Mouse (Mus musculus) E14TG2a.4 (cell line): ENCODE results near the gene Plau.
A peak's percentile ranks its signal among the peaks of the same experiment; 100 is the strongest.

Experiments used
- H3K27me3 ChIP-seq: 2 replicates; pipeline ENCODE4 v1.6.1; 2014; ENCODE audit warnings: low read length, control low read depth; ENCODE audit not compliant: insufficient read depth
- H3K36me3 ChIP-seq: 2 replicates; pipeline ENCODE4 v1.6.1; 2014; ENCODE audit warnings: low read length, control low read depth; ENCODE audit not compliant: insufficient read depth
- H3K4me1 ChIP-seq: replicated peaks from 2 replicates; pipeline ENCODE4 v1.6.1; 2014; ENCODE audit warnings: low read depth, low read length, control low read depth
- H3K4me3 ChIP-seq: replicated peaks from 2 replicates; pipeline ENCODE4 v1.5.1; 2014; ENCODE audit warnings: mild to moderate bottlenecking, low read length
- H3K9me3 ChIP-seq: 2 replicates; pipeline ENCODE4 v1.6.1; 2014; ENCODE audit warnings: low read length, control low read depth
- CTCF ChIP-seq: conservative IDR thresholded peaks from 2 replicates; pipeline ENCODE4 v1.5.1; 2014; ENCODE audit warnings: low read length
- NANOG ChIP-seq: IDR thresholded peaks from 2 replicates; pipeline ENCODE4 v1.6.1; 2014; ENCODE audit warnings: borderline replicate concordance, low read length, mixed read lengths
- POU5F1 ChIP-seq: IDR thresholded peaks from 2 replicates; pipeline ENCODE4 v1.6.1; 2014; ENCODE audit warnings: low read length, borderline replicate concordance

Gene Plau

GRCm38 (mm10) chr14:20836171-20836904 lies at the start of gene Plau:
Gene Plau, plus strand, starts transcription at chr14:20836660.
- TF ChIP-seq CTCF: no peak
- no peak for TF ChIP-seq NANOG
- TF ChIP-seq POU5F1: no peak
- Histone ChIP-seq H3K4me1 (peaks cover 12% of the 10 kb centered on the region), H3K9me3 (no peaks in the 10 kb centered on the region), H3K4me3 (peak within 1 kb of the TSS; percentile 77), H3K36me3 (no peaks in the 10 kb centered on the region), H3K27me3 (peaks cover 77% of the 10 kb centered on the region)

DNA sequence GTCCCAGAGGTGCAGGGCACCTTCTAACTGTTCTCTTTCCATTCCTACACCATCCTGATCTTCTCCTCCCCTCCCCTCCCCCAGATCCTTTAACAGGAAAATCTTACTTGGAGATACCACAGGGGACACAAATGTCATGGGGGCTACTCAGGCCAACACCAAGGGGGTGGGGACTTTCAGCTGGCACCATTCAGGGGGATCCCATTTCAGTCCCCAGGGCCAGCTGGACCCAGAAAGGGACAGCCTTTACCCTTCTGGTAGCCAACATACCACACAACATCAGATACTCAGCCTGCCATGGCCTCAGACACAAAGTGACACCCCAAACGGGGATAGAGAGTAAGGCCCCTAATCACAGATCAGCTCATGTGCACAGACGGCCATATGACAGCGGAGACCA lies 48.3 kb upstream of the Plau start:
- Histone ChIP-seq H3K4me3 (no peak overlapping the region), H3K36me3 (peaks cover 90% of the 10 kb centered on the region), H3K9me3 (no peaks in the 10 kb centered on the region), H3K4me1 (peaks cover 68% of the 10 kb centered on the region), H3K27me3 (peaks cover 5% of the 10 kb centered on the region; the same call in 1 of the 2 replicates)
- TF ChIP-seq CTCF (no peak), POU5F1 (no peak), NANOG (no peak)

DNA sequence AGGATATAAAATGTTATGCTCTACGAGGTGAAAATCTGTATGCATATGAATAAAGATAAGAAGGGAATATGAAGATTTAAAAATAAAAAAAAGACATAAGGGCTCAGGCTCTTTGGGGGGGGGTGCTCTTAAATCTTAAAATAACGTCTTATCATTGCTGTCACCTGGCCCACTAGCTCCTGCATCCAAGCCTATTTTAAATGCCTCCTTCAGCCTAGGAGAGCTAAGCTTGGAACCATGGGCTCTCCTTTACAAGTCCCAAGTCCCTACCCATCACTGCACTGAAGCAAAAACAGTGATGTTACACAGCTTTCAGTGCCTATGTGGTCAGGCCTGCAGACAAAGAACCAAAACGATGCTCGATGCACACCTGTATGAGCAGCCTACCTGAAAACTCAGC lies 46.9 kb upstream of the Plau start:
- TF ChIP-seq POU5F1 (no peak), NANOG (no peak), CTCF (no peak)
- Histone ChIP-seq H3K4me3 (no peak overlapping the region), H3K9me3 (no peaks in the 10 kb centered on the region), H3K36me3 (peaks cover 76% of the 10 kb centered on the region), H3K4me1 (peaks cover 69% of the 10 kb centered on the region), H3K27me3 (peaks cover 5% of the 10 kb centered on the region; the same call in 1 of the 2 replicates)

GRCm38 (mm10) chr14:20790445-20790844 lies 46.0 kb upstream of the Plau start:
- H3K36me3 ChIP-seq: peaks cover 68% of the 10 kb centered on the region
- TF ChIP-seq NANOG (no peak), POU5F1 (no peak), CTCF (no peak)
- peaks cover 5% of the 10 kb centered on the region; the same call in 1 of the 2 replicates for H3K27me3 ChIP-seq
- peaks cover 68% of the 10 kb centered on the region for H3K4me1 ChIP-seq
- no peak overlapping the region for H3K4me3 ChIP-seq
- H3K9me3 ChIP-seq: no peaks in the 10 kb centered on the region

DNA sequence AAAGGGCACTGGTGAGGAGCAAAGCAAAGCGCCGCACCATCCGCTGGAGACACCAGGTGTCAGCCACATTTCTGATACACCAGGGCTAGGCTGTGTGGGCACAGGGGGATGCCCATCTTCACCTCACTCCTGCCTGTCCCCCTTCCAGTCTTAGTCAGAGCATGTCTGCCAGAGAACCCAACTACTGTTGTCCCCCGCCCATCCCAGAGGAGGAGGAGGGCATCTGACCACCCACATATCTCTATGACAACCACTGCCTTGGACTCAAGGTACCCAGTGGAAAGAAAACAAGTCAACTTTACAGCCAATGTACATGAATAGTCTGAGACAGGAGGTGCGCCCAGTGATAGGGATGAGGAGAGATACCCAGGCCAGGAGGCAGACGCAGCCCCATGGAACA lies 45.5 kb upstream of the Plau start:
- peaks cover 68% of the 10 kb centered on the region for H3K4me1 ChIP-seq
- H3K4me3 ChIP-seq: no peak overlapping the region
- peaks cover 62% of the 10 kb centered on the region for H3K36me3 ChIP-seq
- peaks cover 8% of the 10 kb centered on the region; the same call in 1 of the 2 replicates for H3K27me3 ChIP-seq
- H3K9me3 ChIP-seq: no peaks in the 10 kb centered on the region
- no peak for TF ChIP-seq CTCF
- no peak for TF ChIP-seq NANOG
- no peak for TF ChIP-seq POU5F1

DNA sequence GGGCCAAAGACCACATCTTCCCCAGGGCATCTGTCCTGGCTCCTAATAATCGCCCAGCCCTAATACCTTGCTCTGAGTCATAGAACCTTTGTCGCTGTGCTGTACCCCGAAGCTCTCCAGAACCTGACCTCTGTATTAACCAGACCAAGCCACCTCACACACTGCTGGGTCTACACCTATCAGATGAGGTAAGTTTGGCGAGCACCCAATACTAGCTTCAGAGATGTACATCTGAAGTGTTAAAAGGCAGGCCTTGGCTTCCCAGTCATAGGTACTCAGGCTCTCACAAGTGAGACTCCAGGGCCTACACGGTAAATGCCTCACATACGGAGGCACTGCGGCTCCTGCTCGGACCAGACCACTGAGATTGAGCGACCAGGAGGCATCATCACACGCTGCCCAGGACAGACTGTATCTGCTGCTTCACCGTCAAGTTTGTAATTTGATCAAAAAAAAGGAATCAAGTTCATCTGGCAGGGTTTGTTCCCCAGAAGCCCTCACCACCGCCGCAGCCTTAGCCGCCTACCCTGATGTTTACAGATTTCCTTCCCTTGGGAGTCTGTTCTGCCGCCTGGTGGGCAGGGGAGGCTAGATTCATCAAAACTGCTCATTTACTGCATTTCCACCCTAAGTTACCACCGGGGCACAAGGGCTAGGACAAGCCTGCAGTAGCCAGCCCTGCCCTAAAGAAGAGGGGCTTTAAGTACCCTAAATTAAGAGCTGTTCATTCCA lies 44.8 kb upstream of the Plau start:
- Histone ChIP-seq H3K4me3 (peak overlapping the region; percentile 83), H3K9me3 (no peaks in the 10 kb centered on the region), H3K4me1 (peaks cover 66% of the 10 kb centered on the region), H3K27me3 (peaks cover 10% of the 10 kb centered on the region; the same call in 1 of the 2 replicates), H3K36me3 (peaks cover 56% of the 10 kb centered on the region)
- no peak for TF ChIP-seq POU5F1

DNA sequence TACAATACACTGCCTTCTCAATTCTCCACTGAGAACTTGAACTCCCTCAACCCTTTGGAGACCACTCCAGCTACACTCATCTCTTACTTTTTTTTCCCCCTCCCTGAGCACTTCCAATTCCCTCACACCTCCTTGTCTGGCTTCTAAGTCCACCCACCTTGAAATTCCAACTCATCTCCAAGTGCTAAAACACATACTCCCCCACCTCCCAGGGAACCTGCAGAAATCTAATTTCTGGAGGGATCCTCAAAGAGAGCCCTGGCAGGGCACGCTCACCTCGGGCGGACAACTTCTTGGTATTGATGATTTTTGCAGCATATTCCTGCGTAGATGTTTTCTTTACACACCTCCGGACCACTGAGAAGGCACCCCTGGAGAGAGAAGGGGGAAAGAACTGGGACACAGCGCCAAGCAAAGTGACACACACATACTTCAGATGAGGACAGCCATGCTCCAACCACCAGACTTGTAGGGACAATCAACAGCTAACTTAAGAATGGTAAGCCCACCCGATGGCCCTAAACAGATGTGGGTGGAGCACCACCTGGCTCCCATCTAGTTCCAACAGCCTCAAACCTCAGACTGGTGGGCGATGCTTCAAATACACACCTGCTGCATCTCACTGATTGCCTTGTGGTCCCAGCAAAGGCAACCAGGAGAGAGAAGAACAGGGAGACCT lies 44.1 kb upstream of the Plau start:
- peaks cover 50% of the 10 kb centered on the region for H3K36me3 ChIP-seq
- TF ChIP-seq CTCF: no peak
- no peak for TF ChIP-seq NANOG
- TF ChIP-seq POU5F1: no peak
- peaks cover 10% of the 10 kb centered on the region; the same call in 1 of the 2 replicates for H3K27me3 ChIP-seq

GRCm38 (mm10) chr14:20792922-20793757 lies 43.3 kb upstream of the Plau start:
- Histone ChIP-seq H3K9me3 (no peaks in the 10 kb centered on the region), H3K27me3 (peaks cover 10% of the 10 kb centered on the region; the same call in 1 of the 2 replicates), H3K4me3 (peak overlapping the region; percentile 83), H3K4me1 (peaks cover 56% of the 10 kb centered on the region), H3K36me3 (peaks cover 44% of the 10 kb centered on the region)
- TF ChIP-seq POU5F1: no peak
- no peak for TF ChIP-seq CTCF
- no peak for TF ChIP-seq NANOG

More for the DNA sequence above, 44.1 kb upstream of the Plau start:
- H3K4me1 ChIP-seq: peaks cover 61% of the 10 kb centered on the region
- peak overlapping the region; percentile 83 for H3K4me3 ChIP-seq
- no peaks in the 10 kb centered on the region for H3K9me3 ChIP-seq
